Mouse (Mus musculus): ENCODE data around the gene Mllt1. TPM values are rescaled to one million over a fixed set of nuclear protein-coding genes. Genes with fewer than 3 reads are reported as not detected.
"Not testable (repeated sequence)": the region's sequence is repeated elsewhere in the genome, so short reads cannot be mapped to it uniquely, and the experiment has no call there.

The Mllt1 gene
- polyA plus RNA-seq, 1 experiment from 2014 or later: 91.1 TPM

DNA sequence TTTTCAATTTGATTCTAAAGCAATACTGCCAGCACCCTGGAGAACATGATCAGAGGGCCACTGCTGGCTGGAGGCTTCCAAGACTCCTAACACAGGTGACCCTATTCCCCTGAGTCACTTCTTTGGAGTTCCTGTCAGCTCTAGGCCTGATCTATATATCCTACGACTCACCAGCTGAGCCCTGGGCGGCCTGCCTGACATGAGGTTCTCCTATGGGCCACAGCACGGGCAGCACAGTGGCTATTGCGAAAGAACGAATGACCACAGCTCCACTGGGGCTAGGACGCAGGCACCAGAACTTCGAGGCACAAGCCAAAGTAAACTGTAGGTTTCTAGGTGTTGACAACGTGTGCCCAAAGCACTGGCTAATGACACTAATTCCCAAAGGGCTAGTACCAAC lies 5.2 kb downstream of the Mllt1 start:
- 95% methylated on average over 8 of the region's 8 CpGs for WGBS
- Histone ChIP-seq H3K4me1 (peaks cover 43% of the 10 kb centered on the region), H3K27ac (replicated peaks) (no peak overlapping the region), H3K4me3 (no peak overlapping the region), H3K27me3 (no peaks in the 10 kb centered on the region), H3K9me3 (no peaks in the 10 kb centered on the region), H3K4me2 (replicated peaks) (no peak overlapping the region), H3K9ac (replicated peaks) (no peak overlapping the region), H3K36me3 (peaks cover 7% of the 10 kb centered on the region; the same call in 1 of the 2 replicates)
- no peak for ATAC-seq (replicated peaks)

DNA sequence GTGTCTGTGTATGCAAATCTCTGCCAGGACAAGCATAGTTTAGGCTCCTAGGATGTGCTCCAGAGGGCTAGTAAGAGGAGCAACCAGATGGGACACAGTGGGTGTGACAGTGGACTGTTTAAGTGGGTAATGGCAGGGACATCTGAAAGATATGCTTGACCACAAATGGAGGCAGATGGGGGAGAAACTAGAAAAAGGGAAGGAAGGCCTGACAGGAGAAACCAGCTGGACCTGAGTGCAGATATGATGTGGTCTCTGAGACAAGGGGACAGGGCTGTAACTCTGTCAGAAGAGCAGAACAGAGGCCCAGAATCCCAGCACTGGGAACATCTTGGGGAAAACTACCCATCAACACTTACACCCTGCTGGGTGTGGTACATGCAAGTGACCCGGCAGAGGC lies 5.7 kb downstream of the Mllt1 start:
- Histone ChIP-seq H3K9me3 (no peaks in the 10 kb centered on the region), H3K4me2 (replicated peaks) (no peak overlapping the region), H3K4me3 (no peak overlapping the region), H3K27me3 (no peaks in the 10 kb centered on the region), H3K27ac (replicated peaks) (no peak overlapping the region), H3K4me1 (peaks cover 41% of the 10 kb centered on the region), H3K36me3 (peaks cover 12% of the 10 kb centered on the region; the same call in 1 of the 2 replicates), H3K9ac (replicated peaks) (no peak overlapping the region)
- WGBS: 83% methylated on average over 1 of the region's 1 CpGs
- no peak for ATAC-seq (replicated peaks)

DNA sequence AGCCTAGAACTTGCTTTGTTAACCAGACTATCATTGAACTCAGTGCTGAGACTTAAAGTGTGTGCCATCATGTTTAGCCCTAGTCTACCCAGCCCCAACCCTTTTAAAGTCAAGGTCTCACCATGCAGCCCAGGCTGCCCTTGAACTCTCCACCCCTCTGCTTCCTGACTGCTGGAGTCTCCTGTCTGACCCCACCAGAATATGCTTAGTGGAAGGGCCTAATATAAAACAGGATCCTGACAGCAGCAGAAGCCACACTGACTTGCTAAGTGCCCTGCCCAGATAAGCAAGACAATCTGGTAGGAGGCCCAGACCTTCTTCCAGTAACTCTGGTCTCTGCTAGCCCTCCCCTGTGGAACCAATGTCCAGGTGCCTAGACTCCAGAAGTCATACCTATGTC lies 6.1 kb downstream of the Mllt1 start:
- ATAC-seq (replicated peaks): no peak
- no peaks in the 10 kb centered on the region for H3K27me3 ChIP-seq
- H3K4me2 ChIP-seq (replicated peaks): no peak overlapping the region
- no peak overlapping the region for H3K9ac ChIP-seq (replicated peaks)
- peaks cover 15% of the 10 kb centered on the region; the same call in 1 of the 2 replicates for H3K36me3 ChIP-seq
- H3K9me3 ChIP-seq: no peaks in the 10 kb centered on the region
- H3K4me1 ChIP-seq: peaks cover 37% of the 10 kb centered on the region
- no peak overlapping the region for H3K4me3 ChIP-seq
- H3K27ac ChIP-seq (replicated peaks): no peak overlapping the region

DNA sequence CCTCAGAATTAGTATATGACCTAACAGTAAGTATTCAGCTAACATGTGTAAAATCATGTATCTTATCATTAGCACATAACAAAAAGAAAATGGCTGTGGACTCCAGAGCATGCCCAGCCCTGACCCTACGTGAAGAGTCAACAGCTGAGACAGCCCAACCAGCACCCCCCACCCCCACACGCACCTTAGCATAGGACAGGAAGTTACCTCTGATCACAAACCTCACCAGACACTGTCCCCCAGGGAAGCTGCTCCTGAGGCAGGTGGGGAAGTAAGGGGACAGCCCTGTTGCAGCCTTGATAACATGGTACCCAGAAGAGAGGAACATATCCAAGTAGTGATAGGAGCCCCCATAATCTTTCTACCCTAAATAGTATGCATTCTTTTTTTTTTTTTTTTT lies 9.2 kb downstream of the Mllt1 start:
- ATAC-seq (replicated peaks): no peak
- H3K27ac ChIP-seq (replicated peaks): no peak overlapping the region
- no peak overlapping the region for H3K4me2 ChIP-seq (replicated peaks)
- H3K4me1 ChIP-seq: peaks cover 7% of the 10 kb centered on the region
- peaks cover 26% of the 10 kb centered on the region for H3K36me3 ChIP-seq
- no peaks in the 10 kb centered on the region for H3K9me3 ChIP-seq
- H3K27me3 ChIP-seq: no peaks in the 10 kb centered on the region
- no peak overlapping the region for H3K9ac ChIP-seq (replicated peaks)
- H3K4me3 ChIP-seq: no peak overlapping the region
- WGBS: 93% methylated on average over 2 of the region's 2 CpGs

DNA sequence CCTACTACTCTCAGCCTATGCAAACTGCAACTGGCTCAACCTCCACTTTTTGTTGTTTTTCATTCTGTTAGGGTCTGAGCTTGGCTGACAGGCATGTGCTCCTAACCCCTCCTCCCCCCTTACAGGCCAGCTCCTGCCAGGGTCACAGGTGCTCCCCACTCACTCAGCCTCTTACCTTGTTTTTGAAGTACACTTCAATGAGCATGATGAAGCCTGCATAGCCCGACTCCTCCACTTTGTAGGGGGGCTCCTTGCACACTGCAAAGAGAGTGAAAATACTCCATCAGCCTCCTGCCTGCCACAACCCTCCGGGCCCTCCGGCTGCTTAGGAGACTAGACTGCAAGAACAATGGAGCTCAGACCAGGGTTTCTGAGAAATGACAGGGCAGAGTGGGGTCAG lies 15.5 kb downstream of the Mllt1 start:
- Histone ChIP-seq H3K4me2 (replicated peaks) (no peak overlapping the region), H3K4me3 (no peak overlapping the region), H3K27me3 (no peaks in the 10 kb centered on the region), H3K36me3 (peaks cover 44% of the 10 kb centered on the region), H3K27ac (replicated peaks) (no peak overlapping the region), H3K4me1 (no peaks in the 10 kb centered on the region), H3K9me3 (no peaks in the 10 kb centered on the region), H3K9ac (replicated peaks) (no peak overlapping the region)
- ATAC-seq (replicated peaks): 0 out of 2 replicates have a peak, but pooled peaks have one; percentile 23
- WGBS: 82% methylated on average over 3 of the region's 3 CpGs

DNA sequence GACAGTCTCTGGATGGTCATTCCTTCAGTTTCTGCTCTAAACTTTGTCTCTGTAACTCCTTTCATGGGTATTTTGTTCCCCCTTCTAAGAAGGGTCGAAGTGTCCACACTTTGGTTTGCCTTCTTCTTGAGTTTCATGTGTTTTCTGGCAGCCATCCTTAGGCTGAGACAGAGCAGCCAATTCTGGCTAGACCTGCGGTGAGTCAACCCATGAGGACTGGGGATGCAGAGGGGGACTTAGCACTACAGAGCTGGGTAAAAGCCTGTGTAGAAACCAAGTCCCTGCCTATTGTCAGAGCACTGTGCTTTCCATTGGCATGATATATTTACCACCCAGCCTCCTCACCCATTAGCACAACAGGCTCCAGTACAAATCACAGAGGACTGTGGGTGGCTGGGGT lies 18.0 kb downstream of the Mllt1 start:
- H3K9me3 ChIP-seq: no peaks in the 10 kb centered on the region
- no peak overlapping the region for H3K9ac ChIP-seq (replicated peaks)
- no peaks in the 10 kb centered on the region for H3K27me3 ChIP-seq
- ATAC-seq (replicated peaks): no peak
- H3K4me3 ChIP-seq: no peak overlapping the region
- H3K27ac ChIP-seq (replicated peaks): no peak overlapping the region
- no peaks in the 10 kb centered on the region for H3K4me1 ChIP-seq
- H3K4me2 ChIP-seq (replicated peaks): no peak overlapping the region
- 97% methylated on average over 2 of the region's 2 CpGs for whole genome bisulfite sequencing
- H3K36me3 ChIP-seq: peaks cover 48% of the 10 kb centered on the region

DNA sequence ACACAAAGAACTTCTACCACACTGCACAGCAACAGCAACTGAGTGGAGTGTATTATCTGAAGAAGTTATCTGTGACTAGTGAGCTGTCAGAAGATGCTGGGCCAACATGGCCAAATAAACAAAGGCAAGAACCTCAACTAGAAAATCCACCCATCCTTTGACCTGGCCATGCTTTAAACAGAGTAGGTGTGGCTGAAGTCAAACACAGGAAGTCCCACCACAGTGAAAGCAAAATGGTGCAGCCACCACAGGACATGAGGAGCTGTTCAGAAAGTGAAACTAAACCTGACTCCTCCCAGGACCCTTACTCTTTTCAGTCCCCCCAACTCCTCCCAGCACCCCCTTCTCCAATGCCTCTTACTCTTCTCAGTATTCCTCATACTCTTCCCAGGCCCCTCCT lies 21.8 kb downstream of the Mllt1 start:
- H3K9ac ChIP-seq (replicated peaks): no peak overlapping the region
- H3K36me3 ChIP-seq: peaks cover 53% of the 10 kb centered on the region
- H3K27me3 ChIP-seq: no peaks in the 10 kb centered on the region
- no peak overlapping the region for H3K27ac ChIP-seq (replicated peaks)
- H3K4me3 ChIP-seq: no peak overlapping the region
- H3K9me3 ChIP-seq: no peaks in the 10 kb centered on the region
- H3K4me1 ChIP-seq: no peaks in the 10 kb centered on the region
- no peak overlapping the region for H3K4me2 ChIP-seq (replicated peaks)
- no peak for ATAC-seq (replicated peaks)

DNA sequence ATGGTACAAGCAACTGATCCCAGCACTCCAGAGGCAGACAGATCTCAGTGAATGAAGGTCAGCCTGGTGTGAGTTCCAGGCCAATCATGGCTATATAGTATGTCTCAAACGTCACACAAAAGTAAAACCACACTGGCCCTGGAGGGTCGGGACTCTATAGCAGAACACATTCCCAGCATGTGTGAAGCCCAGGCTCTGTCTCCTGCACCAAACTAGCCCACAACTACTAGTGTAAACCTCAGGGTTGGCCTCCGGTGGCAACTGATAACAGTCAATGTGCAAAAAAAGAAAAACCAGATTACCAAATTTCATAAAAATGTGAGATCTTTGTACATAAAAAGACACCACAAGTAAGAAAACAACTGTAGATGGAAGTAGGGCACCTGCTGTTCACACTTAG lies 22.2 kb downstream of the Mllt1 start:
- Histone ChIP-seq H3K4me1 (no peaks in the 10 kb centered on the region), H3K4me2 (replicated peaks) (no peak overlapping the region), H3K27me3 (no peaks in the 10 kb centered on the region), H3K36me3 (peaks cover 52% of the 10 kb centered on the region), H3K9ac (replicated peaks) (no peak overlapping the region), H3K9me3 (no peaks in the 10 kb centered on the region), H3K27ac (replicated peaks) (no peak overlapping the region), H3K4me3 (no peak overlapping the region)
- 98% methylated on average over 3 of the region's 3 CpGs for WGBS
- ATAC-seq (replicated peaks): no peak

DNA sequence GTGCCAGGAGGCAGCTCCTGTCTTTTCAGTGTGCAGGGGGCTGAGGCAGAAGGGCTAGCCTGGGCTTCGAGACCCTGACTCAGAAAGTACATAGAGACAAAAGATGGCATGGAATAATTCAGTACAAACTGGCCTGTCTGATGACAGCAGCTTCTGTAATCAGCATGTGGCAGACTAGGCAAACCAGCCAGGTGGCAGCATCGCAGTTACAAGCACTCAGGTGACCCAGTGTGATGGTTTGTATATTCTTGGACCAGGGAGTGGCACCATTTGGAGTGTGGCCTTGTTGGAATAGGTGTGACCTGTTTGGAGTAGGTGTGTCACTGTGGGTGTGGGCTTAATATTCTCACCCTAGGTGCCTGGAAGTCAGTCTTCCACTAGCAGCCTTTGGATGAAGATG lies 25.5 kb downstream of the Mllt1 start:
- peaks cover 43% of the 10 kb centered on the region for H3K36me3 ChIP-seq
- not testable (repeated sequence) for ATAC-seq (replicated peaks); H3K9ac ChIP-seq (replicated peaks); H3K9me3 ChIP-seq; H3K27ac ChIP-seq (replicated peaks); H3K4me1 ChIP-seq; H3K4me3 ChIP-seq; H3K27me3 ChIP-seq; H3K4me2 ChIP-seq (replicated peaks)
- WGBS: 78% methylated on average over 2 of the region's 2 CpGs

DNA sequence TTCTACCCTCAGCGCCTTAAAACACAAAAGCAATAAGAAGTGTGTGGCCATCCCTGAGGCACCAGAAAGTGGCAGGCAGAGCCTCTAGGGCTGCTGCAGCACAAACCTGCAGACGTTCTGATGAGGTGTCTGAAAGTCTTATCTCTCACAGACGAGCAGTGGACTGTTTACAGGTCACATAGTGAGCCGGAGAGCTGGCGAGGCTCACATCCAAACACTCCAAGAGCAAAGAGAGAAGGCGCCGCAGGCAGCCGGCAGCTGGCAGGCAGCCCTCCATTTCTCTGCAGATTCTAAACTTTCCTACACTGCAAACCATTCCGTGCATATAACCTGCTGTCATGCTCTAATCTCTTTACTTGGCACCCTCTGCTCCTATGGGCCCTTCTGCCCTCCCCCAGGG lies 27.3 kb downstream of the Mllt1 start:
- no peak overlapping the region for H3K4me3 ChIP-seq

DNA sequence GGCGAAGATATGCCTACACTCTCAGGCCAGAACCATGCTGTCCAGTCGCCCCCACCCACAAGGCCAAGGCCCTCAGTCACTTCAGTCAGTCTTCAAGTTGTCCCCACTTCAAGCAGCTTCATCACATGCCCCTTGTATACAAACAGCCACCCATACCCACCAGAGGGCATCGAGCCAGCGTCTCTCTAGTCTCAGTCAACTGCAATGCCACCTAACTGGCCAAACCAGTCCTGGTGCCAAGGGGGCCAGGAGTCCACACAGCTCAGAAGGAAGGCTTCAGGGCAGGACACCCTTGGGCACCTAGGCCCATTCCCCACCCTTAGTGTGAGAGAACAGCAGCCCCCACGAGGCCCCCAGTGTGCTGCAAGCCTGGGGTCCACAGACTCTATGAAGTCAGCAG lies 28.1 kb downstream of the Mllt1 start:
- no peak overlapping the region for H3K4me2 ChIP-seq (replicated peaks)
- WGBS: 93% methylated on average over 5 of the region's 5 CpGs
- H3K36me3 ChIP-seq: peaks cover 40% of the 10 kb centered on the region
- ATAC-seq (replicated peaks): no peak
- no peaks in the 10 kb centered on the region for H3K9me3 ChIP-seq
- no peak overlapping the region for H3K4me3 ChIP-seq
- no peak overlapping the region for H3K27ac ChIP-seq (replicated peaks)
- H3K4me1 ChIP-seq: no peaks in the 10 kb centered on the region
- no peak overlapping the region for H3K9ac ChIP-seq (replicated peaks)
- H3K27me3 ChIP-seq: no peaks in the 10 kb centered on the region

More for the DNA sequence above, 27.3 kb downstream of the Mllt1 start:
- H3K27me3 ChIP-seq: no peaks in the 10 kb centered on the region
- no peak overlapping the region for H3K9ac ChIP-seq (replicated peaks)
- 89% methylated on average over 9 of the region's 9 CpGs for WGBS
- no peak for ATAC-seq (replicated peaks)
- H3K4me2 ChIP-seq (replicated peaks): no peak overlapping the region
- H3K36me3 ChIP-seq: peaks cover 40% of the 10 kb centered on the region
- no peaks in the 10 kb centered on the region for H3K4me1 ChIP-seq
- H3K27ac ChIP-seq (replicated peaks): no peak overlapping the region
- no peaks in the 10 kb centered on the region for H3K9me3 ChIP-seq

DNA sequence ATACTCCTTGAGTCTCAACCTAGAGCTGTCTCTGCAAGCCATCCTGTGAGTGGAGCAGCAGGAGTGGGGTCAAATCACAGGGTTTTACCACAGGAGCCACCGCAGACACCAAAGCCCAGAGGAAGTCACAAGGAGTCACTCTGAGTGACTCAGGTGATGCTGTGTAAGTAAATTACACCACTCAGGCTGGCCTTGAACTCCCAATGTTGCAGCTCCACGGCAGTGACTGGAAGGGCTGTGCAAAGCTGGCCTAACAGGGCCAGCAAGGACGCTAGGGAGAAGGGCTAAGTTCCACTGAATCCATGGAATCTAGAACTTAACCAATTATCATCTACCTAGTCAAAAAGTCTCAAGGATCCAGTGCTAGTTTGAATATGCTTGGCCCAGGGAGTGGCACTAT lies 29.0 kb downstream of the Mllt1 start:
- Histone ChIP-seq H3K27me3 (no peaks in the 10 kb centered on the region), H3K4me3 (no peak overlapping the region), H3K9ac (replicated peaks) (no peak overlapping the region), H3K27ac (replicated peaks) (no peak overlapping the region), H3K4me2 (replicated peaks) (no peak overlapping the region), H3K9me3 (no peaks in the 10 kb centered on the region), H3K4me1 (no peaks in the 10 kb centered on the region), H3K36me3 (peaks cover 42% of the 10 kb centered on the region)
- no peak for ATAC-seq (replicated peaks)
- whole genome bisulfite sequencing: 95% methylated on average over 3 of the region's 3 CpGs

DNA sequence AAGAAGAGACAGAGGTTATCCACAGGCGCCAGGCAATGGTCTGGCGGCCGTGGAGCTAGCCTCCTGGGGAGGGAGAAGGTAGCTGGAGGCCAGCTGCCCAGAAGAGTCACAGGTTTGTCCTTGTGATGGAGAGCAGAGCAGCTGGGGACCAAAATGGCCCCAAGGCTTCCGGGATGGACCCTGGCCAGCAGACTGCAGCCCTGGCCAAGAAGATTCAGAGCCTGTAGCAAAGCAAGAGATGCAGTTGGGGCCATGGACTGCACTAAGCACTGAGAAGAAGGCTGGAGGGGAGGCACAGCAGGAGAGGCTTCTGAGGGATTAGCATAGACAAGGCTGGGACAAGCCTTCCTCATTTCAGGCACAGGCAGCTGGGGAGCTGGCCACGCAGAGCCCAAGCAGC lies 32.5 kb downstream of the Mllt1 start:
- H3K4me1 ChIP-seq: peaks cover under 1% of the 10 kb centered on the region; the same call in 1 of the 2 replicates
- H3K9me3 ChIP-seq: no peaks in the 10 kb centered on the region
- no peak overlapping the region for H3K4me3 ChIP-seq
- 86% methylated on average over 5 of the region's 5 CpGs for WGBS
- H3K27me3 ChIP-seq: no peaks in the 10 kb centered on the region
- ATAC-seq (replicated peaks): no peak
- H3K27ac ChIP-seq (replicated peaks): no peak overlapping the region
- H3K36me3 ChIP-seq: peaks cover 49% of the 10 kb centered on the region
- H3K4me2 ChIP-seq (replicated peaks): no peak overlapping the region
- no peak overlapping the region for H3K9ac ChIP-seq (replicated peaks)
